Comparison of ENCODE assay signal across 10 mouse cellular contexts in the genomic region with DNA sequence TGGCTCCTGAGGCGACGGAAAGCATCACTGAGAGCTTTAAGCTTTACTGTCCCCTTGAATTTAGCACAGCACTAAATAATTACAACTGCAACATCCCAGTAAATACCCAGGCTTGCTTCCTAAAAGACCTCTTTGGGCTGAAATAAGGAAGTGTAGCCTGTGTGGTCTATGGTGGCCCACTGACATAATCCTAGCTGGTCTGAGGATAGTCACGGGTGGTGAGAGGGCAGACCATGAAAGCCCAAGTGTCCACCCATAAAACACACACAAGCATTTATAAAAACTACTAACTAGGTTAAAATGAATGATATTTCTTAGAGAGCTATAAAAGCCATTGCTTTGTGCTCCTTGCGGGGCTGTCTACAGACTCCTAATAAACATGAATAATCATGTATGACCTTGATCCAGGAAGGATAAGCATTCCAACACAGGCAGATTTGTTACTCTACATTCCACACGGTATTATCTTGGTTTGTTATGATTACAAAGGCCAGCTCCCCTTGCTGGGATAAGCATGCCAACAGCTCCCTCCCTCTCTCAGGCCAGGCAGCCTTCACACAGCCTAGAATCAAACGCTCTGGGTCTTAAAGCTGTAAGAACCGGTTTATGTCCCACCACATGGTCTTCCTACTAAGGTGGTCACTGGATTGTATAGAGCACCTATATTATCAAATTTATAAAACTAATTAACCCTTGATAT. TPM values are rescaled to one million over a fixed set of nuclear protein-coding genes. Genes with fewer than 3 reads are reported as not detected.
DNase-seq lines count a peak whose midpoint lies in the region; ATAC-seq and TF ChIP-seq lines count a peak whose summit lies in the region.
"Had no signal": no experiment of that assay in that cellular context is flagged by ENCODE, and none has a peak within 500 bp of the region (broad histone marks: within the 10 kb centered on the region; RNA-seq: fewer than 3 reads in every experiment).

No protein-coding gene starts in this region.

- ATAC-seq in forebrain, embryonic 12.5 days (ENCODE audit: low FRiP score) = 0 out of 2 replicates have a peak, but pooled peaks have one; percentile 36
- no peak for ATAC-seq in forebrain, postnatal 0 days
- no peak for ATAC-seq in heart, embryonic 13.5 days (ENCODE audit: extremely low read depth, insufficient number of reproducible peaks, low FRiP score, low TSS enrichment)
- peak; percentile 33; the same call in 1 of the 2 replicates for ATAC-seq in lung, embryonic 15.5 days (ENCODE audit: borderline replicate concordance, extremely low read depth, low FRiP score, low TSS enrichment)
- ATAC-seq in activated CD4-positive, CD25-positive, alpha-beta regulatory T cell, adult 4 months = no peak
- ATAC-seq in erythroblast, adult 5-6 weeks (replicated peaks; ENCODE audit: low FRiP score, poor library complexity, severe bottlenecking) = no peak

- no peaks in the 10 kb centered on the region for H3K36me3 ChIP-seq in forebrain, embryonic 12.5 days (replicated peaks)
- H3K36me3 ChIP-seq in forebrain, postnatal 0 days (ENCODE audit: insufficient read depth) = no peaks in the 10 kb centered on the region
- H3K36me3 ChIP-seq in heart, embryonic 13.5 days = 0 out of 2 replicates have a peak, but pooled peaks cover 8% of the 10 kb centered on the region
- 0 out of 2 replicates have a peak, but pooled peaks cover 2% of the 10 kb centered on the region for H3K36me3 ChIP-seq in lung, embryonic 15.5 days
- H3K36me3 ChIP-seq: liver, embryonic 15.5 days had no signal

- H3K4me3 ChIP-seq in forebrain, embryonic 12.5 days (replicated peaks) = no peak overlapping the region
- H3K4me3 ChIP-seq in forebrain, postnatal 0 days (ENCODE audit: low read depth, low read length) = no peak overlapping the region
- no peak overlapping the region for H3K4me3 ChIP-seq in heart, embryonic 13.5 days
- no peak overlapping the region for H3K4me3 ChIP-seq in lung, embryonic 15.5 days
- H3K4me3 ChIP-seq: liver, embryonic 15.5 days had no signal

- H3K9ac ChIP-seq in forebrain, embryonic 12.5 days = no peak overlapping the region
- H3K9ac ChIP-seq in forebrain, postnatal 0 days = no peak overlapping the region
- 0 out of 2 replicates have a peak overlapping the region, but pooled peaks have one; percentile 25 for H3K9ac ChIP-seq in heart, embryonic 13.5 days
- H3K9ac ChIP-seq in lung, embryonic 15.5 days = no peak overlapping the region
- H3K9ac ChIP-seq: liver, embryonic 15.5 days had no signal

- no peak overlapping the region for H3K4me2 ChIP-seq in forebrain, embryonic 12.5 days
- H3K4me2 ChIP-seq in forebrain, postnatal 0 days (ENCODE audit: low read depth) = no peak overlapping the region
- H3K4me2 ChIP-seq in heart, embryonic 13.5 days = no peak overlapping the region
- H3K4me2 ChIP-seq in lung, embryonic 15.5 days = no peak overlapping the region
- H3K4me2 ChIP-seq: liver, embryonic 15.5 days had no signal

- H3K27me3 ChIP-seq in forebrain, embryonic 12.5 days = peaks cover 8% of the 10 kb centered on the region; the same call in 1 of the 2 replicates
- H3K27me3 ChIP-seq in forebrain, postnatal 0 days (ENCODE audit: insufficient read depth, low read length) = no peaks in the 10 kb centered on the region
- H3K27me3 ChIP-seq in heart, embryonic 13.5 days (replicated peaks) = no peaks in the 10 kb centered on the region
- H3K27me3 ChIP-seq in lung, embryonic 15.5 days = no peaks in the 10 kb centered on the region
- H3K27me3 ChIP-seq: liver, embryonic 15.5 days had no signal

- peaks cover 18% of the 10 kb centered on the region for H3K4me1 ChIP-seq in forebrain, embryonic 12.5 days
- peaks cover 7% of the 10 kb centered on the region; the same call in 1 of the 2 replicates for H3K4me1 ChIP-seq in forebrain, postnatal 0 days (ENCODE audit: insufficient read depth)
- peaks cover 65% of the 10 kb centered on the region for H3K4me1 ChIP-seq in heart, embryonic 13.5 days
- H3K4me1 ChIP-seq in lung, embryonic 15.5 days = peaks cover 59% of the 10 kb centered on the region

- no peak for DNase-seq in forebrain, postnatal 0 days
- DNase-seq in Muller cell, postnatal 12 days (ENCODE audit: inconsistent ontology term) = peak; percentile 80
- DNase-seq in frontal cortex, postnatal 25 days (ENCODE audit: low spot score in 2 of 2) = no peak
- DNase-seq: right cerebral cortex, postnatal 14 days had no signal

- H3K9me3 ChIP-seq in forebrain, embryonic 12.5 days = no peaks in the 10 kb centered on the region
- H3K9me3 ChIP-seq in forebrain, postnatal 0 days (ENCODE audit: low read length) = no peaks in the 10 kb centered on the region
- no peaks in the 10 kb centered on the region for H3K9me3 ChIP-seq in heart, embryonic 13.5 days
- no peaks in the 10 kb centered on the region for H3K9me3 ChIP-seq in lung, embryonic 15.5 days
- H3K9me3 ChIP-seq: liver, embryonic 15.5 days had no signal

- no peak for TF ChIP-seq CTCF in forebrain, postnatal 0 days (IDR thresholded peaks at IDR 0.05; ENCODE audit: low read depth)

- no peak overlapping the region for H3K27ac ChIP-seq in forebrain, embryonic 12.5 days
- no peak overlapping the region for H3K27ac ChIP-seq in forebrain, postnatal 0 days (ENCODE audit: low read depth, low read length)
- H3K27ac ChIP-seq in heart, embryonic 13.5 days (replicated peaks) = peak overlapping the region; percentile 86
- H3K27ac ChIP-seq in lung, embryonic 15.5 days = peak overlapping the region; percentile 46; the same call in 1 of the 2 replicates
- H3K27ac ChIP-seq: liver, embryonic 15.5 days had no signal

- 43% methylated on average over 7 of the region's 7 CpGs for WGBS in forebrain, embryonic 12.5 days
- WGBS in forebrain, postnatal 0 days = 44% methylated on average over 7 of the region's 7 CpGs
- WGBS in heart, embryonic 13.5 days = 27% methylated on average over 7 of the region's 7 CpGs
- WGBS in lung, embryonic 15.5 days = 39% methylated on average over 7 of the region's 7 CpGs

RNA-seq across cellular contexts. Expression of gene Sgms1, which starts 40.4 kb away (rescaled TPM):
- 12.3 and 13.8 TPM in 2 replicates for polyA plus RNA-seq in forebrain, embryonic 12.5 days (2016; fragmentation: Nextera tagmentation; extraction: Ambion mirVana)
- 24.3 and 27.2 TPM in 2 replicates for total RNA-seq in forebrain, postnatal 0 days (2014; rRNA removed)
- polyA plus RNA-seq in forebrain, postnatal 0 days (2015; fragmentation: Nextera tagmentation; extraction: Ambion mirVana) = 8.2 and 17.0 TPM in 2 replicates
- polyA plus RNA-seq in heart, embryonic 13.5 days (2015; fragmentation: Nextera tagmentation; extraction: Ambion mirVana) = 33.3 and 39.8 TPM in 2 replicates
- polyA plus RNA-seq in lung, embryonic 15.5 days (2015; fragmentation: Nextera tagmentation; extraction: Ambion mirVana) = 50.4 and 54.7 TPM in 2 replicates
- 10 to 100 TPM; 37.6 to 52.4 TPM for polyA plus RNA-seq in activated CD4-positive, CD25-positive, alpha-beta regulatory T cell, adult 4 months (2017; shearing (Covaris generic))
- 84.4 and 110 TPM in 2 replicates for total RNA-seq in erythroblast, adult 5-6 weeks (2015; ENCODE audit: low replicate concordance)
- 109 and 112 TPM in 2 replicates for total RNA-seq in erythroblast, adult 5-6 weeks (2017; ENCODE audit: low replicate concordance)

Comparison
In these comparisons a context has a peak if more than half of its experiments do, and no peak if none do; other contexts are left out.
1. ATAC-seq: peak in forebrain, embryonic 12.5 days (single experiment) and lung, embryonic 15.5 days (single experiment); none in forebrain, postnatal 0 days (single experiment), heart, embryonic 13.5 days (single experiment), activated CD4-positive, CD25-positive, alpha-beta regulatory T cell, adult 4 months (single experiment) and erythroblast, adult 5-6 weeks (single experiment).
2. H3K27ac ChIP-seq: peak in heart, embryonic 13.5 days (single experiment) and lung, embryonic 15.5 days (single experiment); none in forebrain, embryonic 12.5 days (single experiment) and forebrain, postnatal 0 days (single experiment).